Mouse (Mus musculus): ENCODE results near the gene Znrd1.

DNA sequence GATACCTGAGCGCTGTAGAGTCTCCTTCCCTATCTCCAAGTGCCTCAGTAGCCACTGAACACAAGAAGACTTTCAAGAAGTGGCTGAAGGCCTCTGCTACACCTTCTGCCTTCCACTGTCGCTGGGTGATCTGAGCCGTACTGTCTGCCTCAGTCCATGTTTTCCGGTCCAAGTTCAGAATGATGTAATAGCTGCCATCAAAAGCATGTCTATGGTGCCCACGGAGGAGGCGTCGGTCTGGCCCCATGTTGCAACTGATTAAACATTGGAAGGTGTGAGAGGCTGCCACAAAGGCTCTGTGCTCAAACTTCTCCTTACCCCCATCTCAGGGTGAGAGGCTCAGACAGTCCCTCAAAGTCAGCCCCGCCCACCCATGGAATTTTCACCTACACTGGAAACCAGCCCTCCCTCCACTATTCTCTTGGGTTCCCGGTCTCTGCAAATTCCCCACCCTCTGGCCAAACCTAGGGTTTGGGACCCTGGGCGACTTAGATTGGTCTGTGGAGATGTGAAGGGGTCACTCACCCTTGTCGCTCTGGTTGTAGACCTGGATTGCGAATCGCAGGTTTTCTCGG lies 12.0 kb upstream of the Znrd1 start:
- TF ChIP-seq CTCF (IDR thresholded peaks at IDR 0.05; ENCODE audit: extremely low read depth, insufficient read depth, insufficient read length, insufficient replicate concordance) (no peak), POLR2A (IDR thresholded peaks at IDR 0.05; ENCODE audit: low read depth, low read length) (no peak)
